Mouse (Mus musculus) liver (tissue): Measurements from ENCODE around the gene Skint9.
"Not testable (repeated sequence)": the region's sequence is repeated elsewhere in the genome, so short reads cannot be mapped to it uniquely, and the experiment has no call there.

ENCODE experiments used
- DNase-seq: peaks from one replicate; pipeline ENCODE4 v3.0.0-alpha.2; 2020; ENCODE audit warnings: mixed read lengths

The Skint9 gene

DNA sequence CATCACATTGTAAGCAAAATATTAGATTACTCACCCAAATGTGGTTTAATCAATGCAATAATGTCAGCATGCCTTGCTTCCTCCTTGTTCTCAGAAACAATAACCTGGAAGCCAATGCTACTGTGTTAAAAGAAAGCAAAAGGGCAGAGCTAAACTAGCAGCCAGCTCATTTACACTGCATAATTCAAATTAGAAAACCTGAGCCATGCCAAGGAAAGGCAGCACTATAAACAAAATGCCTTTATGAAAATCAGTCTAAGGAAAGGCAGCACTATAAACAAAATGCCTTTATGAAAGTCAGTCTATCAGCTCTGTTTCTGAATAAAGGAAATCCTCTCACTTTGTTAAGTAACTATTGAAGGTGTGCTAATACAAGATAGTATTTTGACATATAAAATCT, at the start of gene Skint9:
TSS of gene Skint9 (minus strand) at position 101 of the 400 bp plus-strand sequence.
- no peak for DNase-seq

DNA sequence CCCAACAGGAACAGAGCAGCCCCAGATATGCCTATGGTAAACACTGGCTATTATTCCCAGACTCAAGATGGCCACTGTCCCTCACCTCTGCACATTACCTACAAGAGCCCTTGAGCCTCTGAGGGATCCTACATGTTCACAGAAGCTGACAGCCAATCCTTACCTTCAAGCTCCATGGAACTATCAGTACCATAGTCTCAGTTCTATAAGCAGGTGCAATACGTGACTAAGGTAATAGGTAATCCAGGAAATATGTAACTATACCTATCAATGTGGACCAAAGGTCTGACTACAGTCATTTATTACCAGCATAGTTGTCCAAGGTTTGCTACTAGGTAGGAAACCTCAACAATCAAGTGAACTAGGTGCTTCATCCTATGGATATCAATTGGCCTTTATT, 1.1 kb downstream of the Skint9 start:
- no peak for DNase-seq

DNA sequence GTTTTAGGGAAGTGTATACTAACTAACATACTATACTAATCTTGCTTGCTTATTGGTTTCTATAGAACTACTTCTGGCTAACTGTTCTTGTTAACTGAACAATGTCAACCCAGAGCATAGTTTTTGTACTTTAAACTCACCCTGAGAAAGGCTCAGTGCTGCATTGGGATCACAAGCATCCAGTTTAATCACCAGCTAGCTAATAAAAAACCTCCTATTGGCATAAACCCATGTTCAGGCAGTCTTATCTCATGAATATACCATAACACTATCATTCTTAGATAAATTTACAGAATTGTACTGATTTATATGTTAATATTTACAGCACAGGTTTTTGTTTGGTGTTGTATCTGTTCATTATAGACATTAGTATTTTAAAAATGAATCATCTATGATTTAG, 1.6 kb downstream of the Skint9 start:
- DNase-seq: no peak

DNA sequence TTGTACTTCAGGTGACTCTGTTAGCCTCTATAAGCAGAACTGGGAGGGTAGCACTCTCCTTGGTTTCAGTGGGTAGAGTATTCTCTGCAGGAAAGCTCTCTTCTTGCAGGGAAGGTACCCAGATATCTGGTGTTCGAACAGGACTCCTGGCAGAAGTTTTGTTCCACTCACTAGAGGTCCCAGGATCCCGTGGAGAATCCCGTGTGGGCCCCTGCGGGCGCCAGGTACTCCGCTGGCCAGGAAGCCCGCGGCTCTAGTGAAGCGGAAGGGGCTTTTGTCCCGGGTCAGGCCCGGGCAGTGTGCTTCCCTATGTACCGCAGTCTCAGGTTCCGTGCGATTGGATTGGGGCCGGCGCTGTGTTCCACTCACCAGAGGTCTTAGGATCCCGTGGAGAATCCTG, 84.7 kb downstream of the Skint9 start:
- not testable (repeated sequence) for DNase-seq
